Mouse (Mus musculus): Measurements from ENCODE around the gene Hdgf. TPM values are rescaled to one million over a fixed set of nuclear protein-coding genes. Genes with fewer than 3 reads are reported as not detected.
"Not testable (repeated sequence)": the region's sequence is repeated elsewhere in the genome, so short reads cannot be mapped to it uniquely, and the experiment has no call there.

Hdgf gene
- 279 TPM for polyA plus RNA-seq (2012; fragmentation: generic; extraction: Trizol)
- long read RNA-seq, experiment 1, transcript Hdgf-201 (6 exons, 2,245 nt) = major isoform, 102 of 172 reads
- long read RNA-seq, experiment 1, partial matches to known transcripts = 20 of 172 reads
- long read RNA-seq, experiment 1, other reads (novel, unspliced or antisense) = 50 of 172 reads
- long read RNA-seq, experiment 2, transcript Hdgf-201 (6 exons, 2,245 nt) = major isoform, 229 of 254 reads
- long read RNA-seq, experiment 2, partial matches to known transcripts = 11 of 254 reads
- long read RNA-seq, experiment 2, other reads (novel, unspliced or antisense) = 14 of 254 reads

DNA sequence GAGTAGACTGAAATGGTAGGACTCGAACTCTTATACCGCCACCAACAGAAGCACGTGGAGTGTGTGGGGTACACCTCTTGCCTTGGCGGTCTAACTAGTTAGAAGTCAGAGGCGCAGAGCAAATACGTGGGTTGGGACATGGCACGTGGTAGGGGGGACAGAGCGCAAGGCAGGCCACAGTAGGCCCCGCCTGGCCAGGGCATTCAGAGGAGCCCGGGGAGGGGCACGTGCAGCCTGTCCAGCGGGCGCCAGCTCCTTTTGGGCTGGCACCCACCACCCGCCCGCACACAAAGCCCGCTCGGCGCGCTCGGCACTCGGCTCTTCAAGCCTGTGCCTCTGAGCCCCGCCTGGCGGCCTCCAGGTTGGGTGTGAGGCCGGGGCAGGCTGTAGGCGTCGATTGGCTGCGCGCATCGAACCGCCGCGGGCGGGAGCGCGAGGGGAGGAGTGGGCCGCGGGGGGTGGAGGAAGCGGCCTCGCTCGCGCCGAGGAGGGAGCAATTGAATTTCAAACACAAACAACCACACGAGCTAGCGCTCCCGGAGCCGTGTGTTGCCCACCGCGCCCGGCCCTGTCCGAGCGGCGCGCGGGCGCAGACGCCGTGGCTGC lies at the start of gene Hdgf:
Gene Hdgf (plus strand): TSS at position 442 of the 606 bp plus-strand sequence.
- peak within 1 kb of the TSS; percentile 80 for H3K4me3 ChIP-seq (ENCODE audit: insufficient read depth, poor library complexity, severe bottlenecking)
- TF ChIP-seq MYOG (IDR thresholded peaks at IDR 0.05; ENCODE audit: control insufficient read depth, extremely low read depth, insufficient read length) (no peak), CEBPB (IDR thresholded peaks at IDR 0.05; ENCODE audit: low read depth) (no peak), MAX (IDR thresholded peaks at IDR 0.05) (peak; percentile 98), FOSL1 (IDR thresholded peaks at IDR 0.05; ENCODE audit: insufficient read depth, low read length, poor library complexity, severe bottlenecking) (no peak), CTCF (IDR thresholded peaks at IDR 0.05; ENCODE audit: control insufficient read depth, insufficient read depth, insufficient read length) (no peak), USF1 (IDR thresholded peaks at IDR 0.05; ENCODE audit: low read depth) (peak; percentile 87), MYOD1 (IDR thresholded peaks at IDR 0.05; ENCODE audit: control insufficient read depth, insufficient read length, low read depth) (no peak)
- H3ac ChIP-seq (ENCODE audit: control insufficient read depth, insufficient read length, low read depth) = peak within 1 kb of the TSS; percentile 100
- peaks cover 49% of the 10 kb centered on the region for H3K79me2 ChIP-seq (ENCODE audit: control insufficient read depth, insufficient read depth)
- H3K79me3 ChIP-seq (ENCODE audit: low read depth) = peaks cover 44% of the 10 kb centered on the region
- peaks cover 5% of the 10 kb centered on the region for H3K36me3 ChIP-seq (ENCODE audit: control insufficient read depth, insufficient read depth)
- no peaks in the 10 kb centered on the region for H3K27me3 ChIP-seq (ENCODE audit: control insufficient read depth, insufficient read depth, insufficient read length)

DNA sequence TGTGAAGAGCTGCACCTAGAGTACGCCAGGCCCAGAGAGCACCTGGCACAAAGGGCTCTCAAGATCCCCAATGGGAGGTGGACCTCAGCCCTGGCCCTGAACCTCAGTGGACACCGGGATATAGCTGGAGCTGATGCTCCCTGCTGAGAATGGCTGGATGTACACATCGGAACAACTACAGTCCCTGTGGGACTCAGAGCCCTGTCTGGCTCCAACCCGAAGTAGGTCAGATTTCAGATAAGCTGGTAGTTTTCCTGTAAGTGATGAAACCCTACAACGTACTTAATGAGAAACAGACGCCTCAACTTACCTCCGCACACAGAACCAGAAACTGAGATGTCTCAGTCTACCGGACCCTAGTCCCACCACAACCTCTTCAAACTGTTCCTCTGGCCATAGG lies 48.5 kb upstream of the Hdgf start:
- Histone ChIP-seq H3K27me3 (ENCODE audit: control insufficient read depth, insufficient read depth, insufficient read length) (no peaks in the 10 kb centered on the region), H3ac (ENCODE audit: control insufficient read depth, insufficient read length, low read depth) (no peak overlapping the region), H3K79me3 (ENCODE audit: low read depth) (no peaks in the 10 kb centered on the region), H3K4me3 (ENCODE audit: insufficient read depth, poor library complexity, severe bottlenecking) (no peak overlapping the region), H3K36me3 (ENCODE audit: control insufficient read depth, insufficient read depth) (peaks cover 42% of the 10 kb centered on the region), H3K79me2 (ENCODE audit: control insufficient read depth, insufficient read depth) (no peaks in the 10 kb centered on the region)
- TF ChIP-seq CEBPB (IDR thresholded peaks at IDR 0.05; ENCODE audit: low read depth) (no peak), USF1 (IDR thresholded peaks at IDR 0.05; ENCODE audit: low read depth) (no peak), MYOG (IDR thresholded peaks at IDR 0.05; ENCODE audit: control insufficient read depth, extremely low read depth, insufficient read length) (no peak)

DNA sequence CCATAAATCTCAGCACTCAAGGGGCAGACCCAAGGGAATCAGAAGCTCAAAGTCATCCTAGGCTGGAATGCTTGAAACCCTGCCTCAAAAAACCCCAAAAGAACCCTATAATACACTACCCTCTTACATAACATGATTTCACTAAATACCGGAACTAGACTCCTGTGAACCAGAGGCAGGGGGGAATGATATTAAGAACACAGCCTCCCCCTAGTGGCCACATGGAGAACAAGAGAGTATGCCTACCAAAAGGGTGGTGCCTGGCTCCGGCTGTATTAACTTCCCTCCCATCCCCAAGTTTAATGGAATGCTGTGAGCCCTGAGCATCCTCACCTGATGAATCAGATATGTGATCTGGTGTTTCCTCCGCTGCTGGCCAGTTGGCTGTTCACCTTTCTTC lies 46.3 kb upstream of the Hdgf start:
- H3K79me2 ChIP-seq (ENCODE audit: control insufficient read depth, insufficient read depth) = no peaks in the 10 kb centered on the region
- no peaks in the 10 kb centered on the region for H3K27me3 ChIP-seq (ENCODE audit: control insufficient read depth, insufficient read depth, insufficient read length)
- peaks cover 59% of the 10 kb centered on the region for H3K36me3 ChIP-seq (ENCODE audit: control insufficient read depth, insufficient read depth)
- H3K4me3 ChIP-seq (ENCODE audit: insufficient read depth, poor library complexity, severe bottlenecking) = no peak overlapping the region
- TF ChIP-seq CTCF (IDR thresholded peaks at IDR 0.05; ENCODE audit: control insufficient read depth, insufficient read depth, insufficient read length) (peak; percentile 45), CEBPB (IDR thresholded peaks at IDR 0.05; ENCODE audit: low read depth) (no peak)
- H3K79me3 ChIP-seq (ENCODE audit: low read depth) = no peaks in the 10 kb centered on the region
- H3ac ChIP-seq (ENCODE audit: control insufficient read depth, insufficient read length, low read depth) = no peak overlapping the region

DNA sequence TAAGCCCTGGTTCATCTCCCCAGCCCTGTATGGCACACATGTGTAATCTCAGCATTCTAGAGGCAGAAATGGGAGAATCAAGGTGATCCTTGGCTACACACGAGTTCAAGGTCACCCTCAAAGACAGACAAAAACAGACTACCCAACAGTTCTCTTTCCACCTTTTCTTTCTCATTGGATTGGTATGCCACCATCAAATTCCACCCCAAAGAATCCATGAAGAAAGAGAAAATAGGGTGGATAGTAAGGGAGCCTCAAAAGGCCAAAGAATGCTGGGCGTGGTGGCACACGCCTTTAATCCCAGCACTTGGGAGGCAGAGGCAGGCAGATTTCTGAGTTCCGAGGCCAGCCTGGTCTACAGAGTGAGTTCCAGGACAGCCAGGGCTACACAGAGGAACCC lies 42.0 kb upstream of the Hdgf start:
- H3ac ChIP-seq (ENCODE audit: control insufficient read depth, insufficient read length, low read depth); H3K27me3 ChIP-seq (ENCODE audit: control insufficient read depth, insufficient read depth, insufficient read length); H3K4me3 ChIP-seq (ENCODE audit: insufficient read depth, poor library complexity, severe bottlenecking); H3K79me2 ChIP-seq (ENCODE audit: control insufficient read depth, insufficient read depth); H3K79me3 ChIP-seq (ENCODE audit: low read depth): not testable (repeated sequence)
- peaks cover 82% of the 10 kb centered on the region for H3K36me3 ChIP-seq (ENCODE audit: control insufficient read depth, insufficient read depth)

DNA sequence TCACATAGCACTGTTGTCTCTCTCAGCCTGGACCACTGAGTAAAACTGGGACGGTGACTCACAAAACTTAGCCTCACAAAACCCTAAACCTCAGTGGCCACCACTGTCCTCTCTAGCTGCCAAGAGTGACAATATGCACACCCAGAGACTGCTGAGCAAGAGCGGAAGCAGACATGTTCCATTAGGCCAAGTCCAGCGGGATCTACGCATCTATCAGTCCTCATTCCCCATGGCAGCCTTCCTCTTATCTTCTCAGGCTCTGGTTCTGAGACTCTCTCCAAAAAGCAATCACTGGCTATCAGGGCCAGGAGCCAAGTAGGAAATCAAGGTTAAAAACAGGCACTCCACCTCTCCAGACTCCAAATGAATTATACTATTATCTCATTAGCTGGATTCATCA lies 28.4 kb upstream of the Hdgf start:
- Histone ChIP-seq H3K79me2 (ENCODE audit: control insufficient read depth, insufficient read depth) (peaks cover 97% of the 10 kb centered on the region), H3K36me3 (ENCODE audit: control insufficient read depth, insufficient read depth) (peaks cover 32% of the 10 kb centered on the region)

DNA sequence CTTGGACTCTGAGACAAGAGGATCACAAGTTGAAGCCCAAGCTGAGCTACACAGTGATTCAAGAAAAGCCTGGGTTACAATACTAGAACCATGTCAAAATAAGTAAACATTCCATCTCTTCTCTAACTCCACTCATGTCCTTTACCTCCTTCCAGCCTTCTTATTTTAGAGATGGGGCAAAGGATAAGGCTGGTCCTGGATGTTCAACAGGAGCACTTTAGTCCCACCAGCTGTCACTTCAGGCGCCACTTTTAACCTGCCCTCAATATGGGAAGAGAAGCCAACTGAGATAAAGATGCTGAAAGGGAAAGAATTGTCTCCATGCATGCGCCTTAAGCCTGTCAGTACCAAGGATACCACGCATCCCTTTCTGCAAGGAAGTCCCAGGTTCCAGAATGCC lies 21.8 kb upstream of the Hdgf start:
- Histone ChIP-seq H3K4me3 (ENCODE audit: insufficient read depth, poor library complexity, severe bottlenecking) (peak overlapping the region; percentile 99), H3ac (ENCODE audit: control insufficient read depth, insufficient read length, low read depth) (peak overlapping the region; percentile 73), H3K36me3 (ENCODE audit: control insufficient read depth, insufficient read depth) (peaks cover 17% of the 10 kb centered on the region), H3K79me2 (ENCODE audit: control insufficient read depth, insufficient read depth) (peaks cover 58% of the 10 kb centered on the region), H3K79me3 (ENCODE audit: low read depth) (peaks cover 42% of the 10 kb centered on the region), H3K27me3 (ENCODE audit: control insufficient read depth, insufficient read depth, insufficient read length) (no peaks in the 10 kb centered on the region)
- no peak for TF ChIP-seq CEBPB (IDR thresholded peaks at IDR 0.05; ENCODE audit: low read depth)
- no peak for TF ChIP-seq MYOD1 (IDR thresholded peaks at IDR 0.05; ENCODE audit: control insufficient read depth, insufficient read length, low read depth)
- no peak for TF ChIP-seq MAX (IDR thresholded peaks at IDR 0.05)
- no peak for TF ChIP-seq CTCF (IDR thresholded peaks at IDR 0.05; ENCODE audit: control insufficient read depth, insufficient read depth, insufficient read length)
- no peak for TF ChIP-seq MYOG (IDR thresholded peaks at IDR 0.05; ENCODE audit: control insufficient read depth, extremely low read depth, insufficient read length)
- no peak for TF ChIP-seq FOSL1 (IDR thresholded peaks at IDR 0.05; ENCODE audit: insufficient read depth, low read length, poor library complexity, severe bottlenecking)
- TF ChIP-seq USF1 (IDR thresholded peaks at IDR 0.05; ENCODE audit: low read depth) = no peak

More for the DNA sequence above, 28.4 kb upstream of the Hdgf start:
- Histone ChIP-seq H3ac (ENCODE audit: control insufficient read depth, insufficient read length, low read depth) (no peak overlapping the region), H3K4me3 (ENCODE audit: insufficient read depth, poor library complexity, severe bottlenecking) (no peak overlapping the region), H3K79me3 (ENCODE audit: low read depth) (peaks cover 59% of the 10 kb centered on the region), H3K27me3 (ENCODE audit: control insufficient read depth, insufficient read depth, insufficient read length) (no peaks in the 10 kb centered on the region)
- TF ChIP-seq MYOG (IDR thresholded peaks at IDR 0.05; ENCODE audit: control insufficient read depth, extremely low read depth, insufficient read length) (no peak), USF1 (IDR thresholded peaks at IDR 0.05; ENCODE audit: low read depth) (no peak), CTCF (IDR thresholded peaks at IDR 0.05; ENCODE audit: control insufficient read depth, insufficient read depth, insufficient read length) (no peak), CEBPB (IDR thresholded peaks at IDR 0.05; ENCODE audit: low read depth) (no peak), FOSL1 (IDR thresholded peaks at IDR 0.05; ENCODE audit: insufficient read depth, low read length, poor library complexity, severe bottlenecking) (no peak), MAX (IDR thresholded peaks at IDR 0.05) (no peak), MYOD1 (IDR thresholded peaks at IDR 0.05; ENCODE audit: control insufficient read depth, insufficient read length, low read depth) (no peak)

All from C2C12 (cell line).